Mouse (Mus musculus): ENCODE data around the gene Adamts14.

Adamts14 gene

GRCm38 (mm10) chr10:61231756-61232155 lies 41.5 kb downstream of the Adamts14 start:
- DNase-seq, result no peak

- peak; percentile 36 to 44 for DNase-seq
Measured at GRCm38 (mm10) chr10:61226784-61227396, 46.3 kb downstream of the Adamts14 start.

GRCm38 (mm10) chr10:61225694-61226093 lies 47.5 kb downstream of the Adamts14 start:
- peak; percentile 27 to 35 for DNase-seq

DNA sequence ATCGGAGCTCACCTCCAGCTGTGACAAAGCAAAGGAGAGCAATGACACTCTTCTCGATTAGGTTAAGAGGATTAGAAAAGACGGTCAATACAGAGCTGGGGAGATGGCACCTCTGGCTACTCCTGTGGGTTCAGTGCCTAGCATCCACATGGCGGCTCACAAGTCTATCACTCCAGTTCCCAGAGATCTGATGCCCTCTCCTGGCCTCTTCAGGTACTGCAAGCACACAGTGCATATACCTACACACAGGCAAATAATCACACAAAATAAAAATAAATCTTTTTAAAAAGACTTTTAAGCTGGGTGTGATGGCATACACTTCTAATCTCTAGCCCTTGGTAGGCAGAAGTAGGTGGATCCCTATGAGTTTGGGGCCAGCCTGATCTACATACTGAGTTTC lies 53.9 kb downstream of the Adamts14 start:
- DNase-seq, result no peak

DNA sequence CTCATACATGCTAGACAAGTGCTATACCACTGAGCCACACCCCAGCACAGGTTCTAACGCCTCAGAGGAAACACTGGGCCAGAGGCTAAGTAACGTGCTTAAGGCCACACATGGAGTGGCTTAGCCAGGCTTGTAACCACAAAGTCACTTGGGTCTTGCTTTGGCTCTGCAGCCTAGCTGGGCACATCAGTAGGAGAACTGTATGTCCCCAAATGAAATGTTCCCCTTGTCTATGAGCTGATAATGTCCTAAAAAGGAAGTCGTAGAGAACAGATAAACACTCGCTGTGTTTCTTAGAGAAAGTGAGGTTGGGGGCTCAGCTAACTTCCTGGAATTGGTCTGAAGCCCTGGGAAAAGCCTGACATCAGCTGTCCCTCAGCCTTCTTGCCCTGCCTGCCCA lies 57.1 kb downstream of the Adamts14 start:
- DNase-seq, result no peak

GRCm38 (mm10) chr10:61215658-61216057 lies 57.6 kb downstream of the Adamts14 start:
- no peak for DNase-seq

DNA sequence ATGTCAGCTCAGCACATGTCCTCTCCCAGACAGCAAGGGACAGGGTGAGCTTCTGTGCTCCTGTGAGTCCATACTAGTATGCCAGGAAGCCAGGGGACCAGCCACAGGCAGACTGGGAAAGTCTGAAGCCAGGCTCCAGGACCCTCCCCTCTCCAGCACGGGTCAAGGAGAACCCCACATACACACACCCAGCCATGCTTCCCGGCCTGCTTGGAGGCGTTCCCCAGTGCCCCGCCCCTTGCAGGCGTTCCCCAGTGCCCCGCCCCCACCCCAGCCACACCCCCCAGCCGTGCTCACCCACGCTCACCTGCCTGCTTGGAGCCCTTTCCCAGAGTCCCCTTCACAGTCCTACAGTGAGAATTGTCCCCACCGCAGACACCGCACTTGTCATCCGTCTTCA lies 60.4 kb downstream of the Adamts14 start:
- DNase-seq, result no peak

DNA sequence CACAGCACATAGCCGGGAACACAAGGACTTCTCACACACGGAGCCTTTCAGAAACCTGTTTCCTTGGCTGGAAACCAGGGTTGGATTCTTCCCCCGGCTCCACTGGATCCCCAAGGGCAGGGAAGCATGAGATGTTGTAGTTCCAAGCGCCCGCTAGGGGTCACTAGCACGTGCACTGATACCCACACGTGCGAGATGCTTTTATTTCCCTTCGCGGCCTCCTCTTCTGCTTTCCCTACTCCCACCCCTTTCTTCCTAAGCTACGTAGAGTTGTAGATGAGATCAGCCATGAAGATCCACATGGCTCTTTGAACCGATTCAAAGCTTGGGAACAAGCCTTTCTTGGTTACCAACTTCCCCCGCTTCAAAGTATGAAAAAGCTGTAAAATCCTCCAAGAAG lies 61.5 kb downstream of the Adamts14 start:
- peak; percentile 85 to 87 for DNase-seq

DNA sequence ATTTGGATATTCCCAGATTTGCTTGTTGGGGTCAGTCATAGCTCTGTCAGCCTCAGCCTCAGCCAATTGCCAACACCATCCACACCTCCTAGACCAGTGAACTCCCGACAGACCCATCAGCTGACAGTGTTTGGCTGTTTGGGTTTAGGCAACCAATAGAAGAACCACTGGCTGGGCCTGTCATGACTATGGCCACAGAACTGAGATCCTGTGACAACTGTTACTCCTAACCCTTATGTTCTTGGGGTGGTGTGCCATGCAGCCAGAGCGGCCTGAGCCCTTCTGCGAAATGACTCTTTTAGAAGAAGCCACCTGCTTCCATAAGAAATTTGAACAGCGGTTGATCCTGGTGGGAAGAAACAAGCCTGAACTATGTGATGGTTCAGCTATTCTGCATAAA lies 62.1 kb downstream of the Adamts14 start:
- no peak for DNase-seq

DNA sequence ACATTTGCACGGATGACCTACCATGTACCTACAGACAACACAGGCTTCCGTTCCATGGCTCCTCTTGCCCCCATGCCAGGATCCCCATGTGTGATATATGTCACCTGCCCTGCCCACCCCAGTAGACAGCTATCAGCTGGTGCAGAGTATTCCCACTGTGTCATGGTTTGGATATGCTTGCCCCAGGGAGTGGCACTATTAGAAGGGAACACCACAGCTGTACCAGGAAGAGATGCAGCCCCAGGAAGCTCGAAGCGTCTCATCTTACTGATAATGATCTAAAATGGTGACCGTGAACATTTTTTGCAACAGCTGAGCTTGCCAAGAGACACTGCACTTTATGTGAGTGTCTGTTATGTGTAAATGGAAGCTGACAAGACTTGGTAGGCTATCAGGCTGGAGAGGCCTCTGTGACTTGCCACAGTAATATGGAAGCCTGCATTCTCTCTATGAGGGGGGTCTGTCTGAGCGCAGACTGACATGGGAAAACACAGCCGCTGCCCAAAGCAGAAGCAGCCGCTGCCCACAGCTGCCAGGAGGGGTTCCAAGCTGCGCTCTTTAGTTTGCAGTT lies 65.0 kb downstream of the Adamts14 start:
- DNase-seq, result no peak

DNA sequence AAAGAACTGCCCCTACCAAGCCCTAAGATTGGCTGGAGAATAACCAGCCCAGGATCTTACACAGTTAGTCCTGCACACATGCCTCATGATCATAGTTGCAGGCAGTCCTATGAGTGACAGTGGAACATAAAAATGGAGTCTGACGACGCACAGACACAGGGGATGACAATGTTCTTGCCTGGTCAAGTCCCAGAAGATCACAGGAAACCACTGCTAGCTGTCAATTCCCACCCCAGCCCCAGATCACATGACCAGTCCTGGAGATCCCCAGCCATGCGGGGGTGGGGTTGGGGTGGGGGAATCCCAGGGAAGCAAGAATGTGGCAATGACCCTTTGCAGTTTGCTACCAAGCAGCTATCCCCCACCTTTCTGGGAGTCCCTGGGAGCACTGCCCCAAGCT lies 69.3 kb downstream of the Adamts14 start:
- DNase-seq, result no peak

- no peak for DNase-seq
Measured at GRCm38 (mm10) chr10:61201596-61202318, 71.5 kb downstream of the Adamts14 start.

DNA sequence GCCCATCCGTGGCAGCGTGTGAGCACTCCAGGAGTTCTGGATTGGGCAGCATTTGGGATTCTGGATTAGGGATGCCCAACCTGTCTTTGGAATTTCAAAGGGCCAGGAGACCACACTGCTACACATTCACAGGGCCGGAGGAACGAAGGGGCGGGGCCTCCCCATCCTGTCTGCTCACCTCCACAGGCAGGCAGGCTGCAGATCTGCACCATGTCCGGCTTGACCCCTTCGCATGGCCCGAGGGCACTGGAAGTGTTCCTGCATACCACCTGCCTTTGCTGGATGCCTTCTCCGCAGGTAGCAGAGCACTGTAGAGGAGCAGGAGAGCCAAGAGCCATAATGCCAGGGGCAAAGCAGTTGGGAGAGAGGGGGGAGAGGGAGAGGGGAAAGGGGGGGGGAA lies 72.2 kb downstream of the Adamts14 start:
- DNase-seq, result no peak

DNA sequence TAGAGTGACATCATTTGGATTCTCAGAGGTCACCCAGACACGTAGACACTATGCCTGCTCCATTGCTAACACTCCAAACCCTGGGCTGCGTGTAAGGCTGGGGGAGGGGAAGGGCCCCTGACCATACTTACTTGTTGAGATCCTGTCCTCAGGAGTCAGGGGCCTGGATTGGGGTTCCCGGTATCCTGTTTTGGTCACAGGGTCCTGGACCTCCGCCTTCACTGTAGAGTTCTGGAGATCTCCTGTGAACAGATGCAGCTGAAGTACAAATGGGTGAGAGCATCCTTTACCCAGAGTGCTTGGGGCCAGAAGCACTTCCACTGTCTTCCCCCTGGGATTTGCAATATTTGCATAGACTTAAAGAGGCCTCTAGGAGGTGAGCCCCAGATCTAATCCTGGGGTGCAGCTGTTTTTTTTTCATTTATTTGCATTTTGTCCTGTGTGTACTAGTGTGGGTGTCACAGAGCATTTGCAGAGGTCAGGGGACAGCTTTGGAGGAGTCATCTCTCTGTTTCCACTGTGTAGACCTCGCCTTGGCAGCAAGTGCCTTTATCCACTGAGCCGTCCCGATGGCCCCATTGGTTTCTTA lies 72.9 kb downstream of the Adamts14 start:
- DNase-seq, result no peak

- peak; percentile 88 to 90 for DNase-seq
Measured at GRCm38 (mm10) chr10:61199566-61200213, 73.5 kb downstream of the Adamts14 start.

- no peak for DNase-seq
Measured at GRCm38 (mm10) chr10:61195718-61196291, 77.4 kb downstream of the Adamts14 start.

DNA sequence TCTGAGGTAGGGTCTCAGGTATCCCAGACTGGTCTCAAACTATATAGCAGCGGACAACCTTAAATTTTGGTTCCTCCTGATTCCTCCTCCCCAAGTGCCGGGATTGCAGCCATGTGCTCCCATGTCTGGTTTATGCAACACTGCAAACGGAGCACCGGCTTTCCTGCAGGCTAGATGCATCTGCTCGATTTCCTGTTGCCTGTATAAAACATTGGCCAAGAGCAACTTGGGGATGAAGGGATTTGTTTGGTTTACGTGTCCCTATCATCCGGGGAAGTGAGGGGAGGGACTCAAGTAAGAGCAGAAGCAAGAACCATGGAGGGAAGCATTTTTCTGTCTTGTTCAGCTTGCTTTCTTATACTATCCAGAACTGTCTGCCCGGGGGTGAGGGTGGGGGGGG lies 78.0 kb downstream of the Adamts14 start:
- no peak for DNase-seq

- DNase-seq, result no peak
Measured at GRCm38 (mm10) chr10:61194611-61195010, 78.6 kb downstream of the Adamts14 start.

- DNase-seq, result no peak
Measured at GRCm38 (mm10) chr10:61188010-61188409, 85.2 kb downstream of the Adamts14 start.

GRCm38 (mm10) chr10:61187001-61187400 lies 86.2 kb downstream of the Adamts14 start:
- DNase-seq, result no peak

DNA sequence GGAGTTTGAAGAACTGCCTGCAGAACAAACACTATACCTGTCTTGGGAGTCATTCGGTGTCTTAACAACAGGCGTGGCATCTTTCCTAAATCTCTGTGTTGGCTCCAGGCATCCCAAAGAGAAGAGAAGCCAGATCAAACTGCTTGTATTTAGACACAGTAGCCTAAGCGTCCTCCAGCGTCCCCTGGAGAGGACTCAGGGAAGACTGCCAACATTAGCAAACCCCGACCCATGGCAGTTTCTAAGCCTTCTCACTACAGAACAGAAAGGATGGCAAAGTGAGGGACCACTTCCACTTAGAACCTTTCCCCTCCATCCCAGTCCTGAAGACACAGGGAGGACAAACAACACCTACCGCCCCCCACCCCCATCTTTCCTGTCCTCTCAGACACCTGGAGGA lies 93.3 kb downstream of the Adamts14 start:
- no peak for DNase-seq

- no peak for DNase-seq
Measured at GRCm38 (mm10) chr10:61178687-61179086, 94.6 kb downstream of the Adamts14 start.

DNA sequence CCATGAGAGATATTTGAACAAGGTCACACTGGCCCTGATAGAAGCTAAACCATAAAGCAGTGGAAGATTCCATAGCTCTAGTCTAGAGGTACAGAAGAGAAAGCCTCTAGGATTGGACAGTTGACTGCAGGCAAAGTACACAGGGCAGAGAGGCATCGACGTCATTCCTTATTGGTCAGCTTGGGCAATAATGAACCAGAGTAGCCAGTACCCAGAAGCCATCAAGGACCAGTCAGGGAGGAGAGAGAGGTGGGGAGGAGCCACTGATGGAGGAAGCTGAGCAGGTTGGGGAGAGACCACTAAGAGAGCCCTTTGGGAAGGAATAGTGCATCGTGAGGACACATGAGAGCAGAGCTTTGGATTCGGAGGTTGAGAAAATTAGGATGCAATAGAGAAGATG lies 95.5 kb downstream of the Adamts14 start:
- DNase-seq, result peak in 1 of 2 experiments; percentile 44

Data from cerebellum, postnatal 14 days (tissue).